Mouse (Mus musculus) hindbrain, embryonic 11.5 days (tissue): Measurements from ENCODE around the gene Col26a1. TPM values are rescaled to one million over a fixed set of nuclear protein-coding genes. Genes with fewer than 3 reads are reported as not detected.

Experiments
- ATAC-seq: fragments of 200-750 bp; cut with Nextera tagmentation; 2 replicates; pipeline ENCODE4 v1.8.0; 2017; ENCODE audit warnings: mild to moderate bottlenecking, moderate TSS enrichment, moderate library complexity; ENCODE audit not compliant: low FRiP score
- DNase-seq: peaks from one replicate; pipeline ENCODE4 v3.0.0-alpha.2; 2015; ENCODE audit warnings: low spot score
- H3K27ac ChIP-seq: fragments of 300-500 bp; sonication (generic); 2 replicates; pipeline ENCODE4 v1.5.1; 2014; ENCODE audit warnings: mild to moderate bottlenecking, low read depth, low read length
- H3K27me3 ChIP-seq: fragments of 300-500 bp; sonication (generic); 2 replicates; pipeline ENCODE4 v1.6.1; 2014; ENCODE audit warnings: mild to moderate bottlenecking, low read length, moderate library complexity, mixed read lengths; ENCODE audit not compliant: control insufficient read depth, insufficient read depth
- H3K36me3 ChIP-seq: fragments of 300-500 bp; sonication (generic); 2 replicates; pipeline ENCODE4 v1.6.1; 2014; ENCODE audit warnings: mild to moderate bottlenecking, low read length, moderate library complexity, mixed read lengths; ENCODE audit not compliant: control insufficient read depth, insufficient read depth
- H3K4me1 ChIP-seq: fragments of 300-500 bp; sonication (generic); replicated peaks from 2 replicates; pipeline ENCODE4 v1.6.1; 2014; ENCODE audit warnings: low read length, mixed read lengths; ENCODE audit not compliant: control insufficient read depth, insufficient read depth
- H3K4me2 ChIP-seq: fragments of 300-500 bp; sonication (generic); replicated peaks from 2 replicates; pipeline ENCODE4 v1.6.1; 2014; ENCODE audit warnings: mild to moderate bottlenecking, low read depth, low read length
- H3K4me3 ChIP-seq: fragments of 300-500 bp; sonication (generic); 2 replicates; pipeline ENCODE4 v1.5.1; 2014; ENCODE audit warnings: low read depth, low read length
- H3K9ac ChIP-seq: fragments of 300-500 bp; sonication (generic); 2 replicates; pipeline ENCODE4 v1.6.1; 2014; ENCODE audit warnings: low read depth, low read length
- H3K9me3 ChIP-seq: fragments of 300-500 bp; sonication (generic); 2 replicates; pipeline ENCODE4 v1.6.1; 2016; ENCODE audit warnings: low read length; ENCODE audit not compliant: control insufficient read depth
- WGBS: fragments of 180-500 bp; shearing (Covaris S2); extraction: QIAGEN DNeasy Blood & Tissue Kit; methylation state at CpG from one replicate; pipeline ENCODE4 v1.1.7; 2014; 5-methylcytosine and 5-hydroxymethylcytosine counted together
- polyA plus RNA-seq: library from polyadenylated mRNA; unstranded; fragments of >200 nt; fragmentation: Nextera tagmentation; extraction: Ambion mirVana; gene quantifications from 2 replicates; pipeline ENCODE4 v1.2.1, GENCODE M21; 2014

Gene Col26a1
- polyA plus RNA-seq, 1 experiment from 2014 or later: 35.9 TPM

GRCm38 (mm10) chr5:136888539-136889355 is 5.7 kb upstream of the Col26a1 start:
- WGBS: 59% methylated on average over 19 of the region's 19 CpGs
- Histone ChIP-seq H3K9me3 (no peaks in the 10 kb centered on the region), H3K36me3 (no peaks in the 10 kb centered on the region), H3K4me3 (no peak overlapping the region), H3K4me1 (no peaks in the 10 kb centered on the region), H3K27ac (no peak overlapping the region), H3K9ac (no peak overlapping the region), H3K4me2 (no peak overlapping the region), H3K27me3 (peaks cover 4% of the 10 kb centered on the region)
- DNase-seq: peak; percentile 27
- ATAC-seq: no peak

- Histone ChIP-seq H3K9me3 (no peaks in the 10 kb centered on the region), H3K27me3 (peaks cover 21% of the 10 kb centered on the region), H3K27ac (no peak overlapping the region), H3K36me3 (no peaks in the 10 kb centered on the region), H3K4me2 (no peak overlapping the region), H3K4me1 (0 out of 2 replicates have a peak, but pooled peaks cover 2% of the 10 kb centered on the region), H3K9ac (0 out of 2 replicates have a peak overlapping the region, but pooled peaks have one; percentile 17), H3K4me3 (no peak overlapping the region)
- no peak for ATAC-seq
- peak; percentile 26 for DNase-seq
- WGBS: 27% methylated on average over 7 of the region's 7 CpGs
These were observed 3.9 kb upstream of the Col26a1 start for GRCm38 (mm10) chr5:136886957-136887356.

- H3K4me2 ChIP-seq: peak overlapping the region; percentile 90
- peaks cover 27% of the 10 kb centered on the region for H3K27me3 ChIP-seq
- H3K9ac ChIP-seq: peak overlapping the region; percentile 71
- under 1% methylated on average over 47 of the region's 47 CpGs for WGBS
- H3K4me3 ChIP-seq: peak overlapping the region; percentile 60
- DNase-seq: peak; percentile 71
- H3K9me3 ChIP-seq: no peaks in the 10 kb centered on the region
- peak overlapping the region; percentile 42; the same call in 1 of the 2 replicates for H3K27ac ChIP-seq
- no peak for ATAC-seq
- H3K4me1 ChIP-seq: 0 out of 2 replicates have a peak, but pooled peaks cover 3% of the 10 kb centered on the region
- H3K36me3 ChIP-seq: no peaks in the 10 kb centered on the region
These were observed 788 bp downstream of the Col26a1 start for GRCm38 (mm10) chr5:136882055-136882787.

GRCm38 (mm10) chr5:136881380-136882009 is 1.5 kb downstream of the Col26a1 start:
- DNase-seq (peak; percentile 95), ATAC-seq (0 out of 2 replicates have a peak, but pooled peaks have one; percentile 53)
- no peaks in the 10 kb centered on the region for H3K36me3 ChIP-seq
- H3K27me3 ChIP-seq: peaks cover 27% of the 10 kb centered on the region
- peak overlapping the region; percentile 90 for H3K4me2 ChIP-seq
- peak overlapping the region; percentile 60 for H3K4me3 ChIP-seq
- 0 out of 2 replicates have a peak, but pooled peaks cover 3% of the 10 kb centered on the region for H3K4me1 ChIP-seq
- H3K9me3 ChIP-seq: no peaks in the 10 kb centered on the region
- WGBS: 4% methylated on average over 34 of the region's 39 CpGs
- peak overlapping the region; percentile 71; the same call in 1 of the 2 replicates for H3K9ac ChIP-seq
- no peak overlapping the region; the same call in 1 of the 2 replicates for H3K27ac ChIP-seq

GRCm38 (mm10) chr5:136880101-136880500 is 2.9 kb downstream of the Col26a1 start:
- Histone ChIP-seq H3K4me2 (no peak overlapping the region), H3K36me3 (no peaks in the 10 kb centered on the region), H3K9ac (no peak overlapping the region), H3K9me3 (no peaks in the 10 kb centered on the region), H3K4me3 (no peak overlapping the region), H3K27me3 (peaks cover 27% of the 10 kb centered on the region), H3K27ac (no peak overlapping the region), H3K4me1 (0 out of 2 replicates have a peak, but pooled peaks cover 3% of the 10 kb centered on the region)
- 91% methylated on average over 8 of the region's 8 CpGs for WGBS
- ATAC-seq (no peak), DNase-seq (no peak)

- WGBS: 82% methylated on average over 10 of the region's 10 CpGs
- Histone ChIP-seq H3K27ac (no peak overlapping the region), H3K4me2 (no peak overlapping the region), H3K9me3 (no peaks in the 10 kb centered on the region), H3K36me3 (no peaks in the 10 kb centered on the region), H3K4me1 (no peaks in the 10 kb centered on the region), H3K9ac (no peak overlapping the region), H3K4me3 (no peak overlapping the region), H3K27me3 (no peaks in the 10 kb centered on the region)
- ATAC-seq (no peak), DNase-seq (no peak)
These were observed 8.7 kb downstream of the Col26a1 start for GRCm38 (mm10) chr5:136874271-136874670.

GRCm38 (mm10) chr5:136872417-136872816 is 10.6 kb downstream of the Col26a1 start:
- Histone ChIP-seq H3K9ac (no peak overlapping the region), H3K9me3 (no peaks in the 10 kb centered on the region), H3K4me1 (no peaks in the 10 kb centered on the region), H3K27ac (no peak overlapping the region), H3K27me3 (no peaks in the 10 kb centered on the region), H3K36me3 (no peaks in the 10 kb centered on the region), H3K4me2 (no peak overlapping the region), H3K4me3 (no peak overlapping the region)
- 69% methylated on average over 8 of the region's 8 CpGs for WGBS
- DNase-seq: no peak
- no peak for ATAC-seq

- Histone ChIP-seq H3K9ac (no peak overlapping the region), H3K4me1 (no peaks in the 10 kb centered on the region), H3K4me3 (no peak overlapping the region), H3K27me3 (no peaks in the 10 kb centered on the region), H3K4me2 (no peak overlapping the region), H3K36me3 (no peaks in the 10 kb centered on the region), H3K27ac (0 out of 2 replicates have a peak overlapping the region, but pooled peaks have one; percentile 20), H3K9me3 (no peaks in the 10 kb centered on the region)
- WGBS: 57% methylated on average over 10 of the region's 10 CpGs
- DNase-seq: no peak
- no peak for ATAC-seq
These were observed 13.4 kb downstream of the Col26a1 start for GRCm38 (mm10) chr5:136869451-136870114.
